Mouse (Mus musculus) 3134 (cell line): ENCODE measurements at regions not wholly inside any gene's neighbourhood (a gene's known extent, or its start where the extent isn't known, plus 50 kb on each side); places are given as distances from the start of the nearest gene placed in this dataset.

Experiments used
- DNase-seq: peaks from one replicate; pipeline ENCODE4 v3.0.0-alpha.2; 2011; ENCODE audit warnings: low spot score; ENCODE audit not compliant: insufficient read length; ENCODE audit errors: extremely low read depth

DNA sequence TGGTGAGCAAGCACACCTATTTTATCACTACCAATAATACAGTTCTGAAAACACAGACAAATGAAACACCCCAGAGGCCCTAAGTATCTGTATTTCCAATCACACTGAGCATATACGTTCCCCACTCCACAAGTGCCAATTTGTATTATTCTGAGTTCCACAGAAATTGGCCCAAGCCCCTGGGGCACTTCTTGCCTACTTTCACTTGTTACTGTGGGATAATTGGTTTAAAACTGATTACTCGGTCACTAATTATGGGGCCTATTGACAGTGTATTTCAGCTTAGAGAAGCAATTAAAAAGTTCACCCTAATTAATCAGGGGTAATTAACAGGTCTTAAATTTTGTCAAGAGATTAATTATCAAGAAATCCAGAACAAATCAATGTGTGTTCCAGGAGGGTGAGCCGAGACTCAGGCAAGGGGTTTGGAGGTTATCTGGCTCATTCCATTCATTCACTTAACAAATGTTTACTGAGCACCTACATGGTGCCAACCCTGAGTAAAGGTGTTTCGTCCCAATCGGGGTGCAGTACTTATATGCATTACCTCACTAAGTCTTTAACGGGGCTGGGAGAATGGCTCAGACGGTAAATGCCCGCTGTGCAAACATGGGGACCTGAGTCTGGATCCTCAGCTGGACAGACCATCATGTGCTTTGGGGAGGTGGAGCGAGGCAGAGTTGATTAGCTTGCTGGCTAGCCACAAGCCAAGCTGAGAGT, 56.1 kb upstream of the Hs3st2 start:
- DNase-seq, result no peak

GRCm38 (mm10) chr7:121339942-121340341, 51.7 kb upstream of the Hs3st2 start:
- no peak for DNase-seq
